Mouse (Mus musculus): ENCODE data around the gene Olfr1283.

DNA sequence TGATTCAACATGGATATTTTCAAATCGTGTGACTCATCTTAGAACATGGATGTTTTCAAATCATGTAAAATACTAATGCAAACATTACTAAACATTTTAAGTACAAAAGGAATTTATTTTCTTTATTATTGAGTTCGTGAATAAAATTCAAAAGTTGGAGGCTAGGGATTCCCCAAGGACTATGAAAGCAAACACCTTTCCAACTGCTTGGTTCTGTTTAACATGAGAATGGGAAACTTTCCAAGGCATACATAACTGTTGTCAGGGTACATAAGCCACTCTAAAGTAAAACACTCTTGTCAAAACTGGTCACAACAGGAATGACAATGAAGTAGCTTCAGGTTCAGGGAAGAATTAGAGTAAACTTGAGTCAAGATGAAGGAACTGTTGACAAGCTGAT lies 40.4 kb upstream of the Olfr1283 start, which contains the start of gene Olfr1281:
- TF ChIP-seq POLR2A (IDR thresholded peaks at IDR 0.05; ENCODE audit: borderline replicate concordance, insufficient read depth, low read length), result no peak
- no peak for TF ChIP-seq CTCF (IDR thresholded peaks at IDR 0.05; ENCODE audit: borderline replicate concordance, insufficient read depth, low read depth, low read length)

All from cerebellum, adult 2 months (tissue).